Mouse (Mus musculus) G1E (cell line): ENCODE results near the gene Iba57.

Experiments
- CTCF ChIP-seq: IDR thresholded peaks from 2 replicates; pipeline ENCODE4 v1.5.1; 2012; ENCODE audit warnings: low read depth, low read length, inconsistent platforms, mixed read lengths
- GATA1 ChIP-seq: IDR thresholded peaks from 2 replicates; pipeline ENCODE4 v1.6.1; 2012; ENCODE audit warnings: borderline replicate concordance, low read length, inconsistent platforms, mixed read lengths
- POLR2AphosphoS5 ChIP-seq: IDR thresholded peaks from 2 replicates; pipeline ENCODE4 v1.6.1; 2012; ENCODE audit warnings: low read depth, low read length, inconsistent platforms; ENCODE audit not compliant: insufficient replicate concordance
- TAL1 ChIP-seq: conservative IDR thresholded peaks from 2 replicates; pipeline ENCODE4 v1.6.1; 2012; ENCODE audit warnings: low read depth, low read length, inconsistent platforms, mixed read lengths

- TF ChIP-seq CTCF: no peak
- no peak for TF ChIP-seq TAL1
- TF ChIP-seq GATA1: no peak
- TF ChIP-seq POLR2AphosphoS5: no peak
Observed at GRCm38 (mm10) chr11:59138537-59139486, 24.7 kb downstream of the Iba57 start.
